8 mouse cellular contexts compared by ENCODE assay signal in the genomic region with DNA sequence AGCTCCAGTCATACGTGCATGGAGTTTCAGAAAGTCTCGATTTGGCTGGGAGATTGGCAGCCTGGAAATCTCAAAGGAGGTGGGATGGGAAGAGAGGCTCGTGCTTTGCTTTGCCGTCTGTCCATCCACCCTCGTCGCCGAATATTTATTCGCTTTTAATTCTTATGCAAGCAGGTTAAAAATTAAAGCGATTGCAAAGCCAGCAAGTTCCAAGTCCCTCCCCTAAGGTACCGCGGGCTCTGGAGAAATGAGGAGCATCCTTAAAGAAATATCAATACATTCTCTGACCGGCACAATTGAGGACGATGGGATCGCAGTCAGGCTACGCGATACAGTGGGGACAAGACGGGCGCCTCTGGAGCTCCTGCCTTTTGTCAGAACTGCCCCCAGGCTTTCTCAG. TPM values are rescaled to one million over a fixed set of nuclear protein-coding genes. Genes with fewer than 3 reads are reported as not detected.
DNase-seq lines count a peak whose midpoint lies in the region; ATAC-seq and TF ChIP-seq lines count a peak whose summit lies in the region.

No protein-coding gene starts in this region.

- peak in 1 of 2 experiments; percentile 20 for DNase-seq in left cerebral cortex, adult 2 months (ENCODE audit: extremely low spot score in 1 of 2, low spot score in 2 of 2)
- DNase-seq in left cerebral cortex, postnatal 4 days, result no peak
- DNase-seq in embryonic facial prominence, embryonic 14.5 days (ENCODE audit: low spot score), result no peak
- DNase-seq in kidney, adult 9 months, result peak; percentile 63
- DNase-seq in thymus, adult 2 months, result no peak
- DNase-seq in gastrocnemius, adult 2 months, result no peak
- no peak for DNase-seq in thymus, postnatal 4 days

- TF ChIP-seq CTCF in left cerebral cortex, adult 2 months (IDR thresholded peaks at IDR 0.05), result no peak
- no peak for TF ChIP-seq CTCF in thymus, adult 2 months (IDR thresholded peaks at IDR 0.05; ENCODE audit: borderline replicate concordance, control insufficient read depth, extremely low read depth, insufficient read depth, low read length, poor library complexity)
- TF ChIP-seq CTCF in gastrocnemius, adult 2 months (IDR thresholded peaks at IDR 0.05), result no peak

- H3K27me3 ChIP-seq in embryonic facial prominence, embryonic 14.5 days (replicated peaks; ENCODE audit: control insufficient read depth, insufficient read depth, low read length), result peaks cover 90% of the 10 kb centered on the region
- H3K27me3 ChIP-seq in neural tube, embryonic 14.5 days (ENCODE audit: control insufficient read depth, insufficient read depth, low read length), result peaks cover 85% of the 10 kb centered on the region
- peaks cover 4% of the 10 kb centered on the region; the same call in 1 of the 2 replicates for H3K27me3 ChIP-seq in thymus, adult 2 months (ENCODE audit: control insufficient read depth, insufficient read depth, low read length)

- H3K4me3 ChIP-seq in left cerebral cortex, adult 2 months, result peak overlapping the region; percentile 57
- H3K4me3 ChIP-seq in embryonic facial prominence, embryonic 14.5 days (ENCODE audit: low read depth, low read length), result peak overlapping the region; percentile 50
- H3K4me3 ChIP-seq in neural tube, embryonic 14.5 days (ENCODE audit: low read depth, low read length), result peak overlapping the region; percentile 49
- H3K4me3 ChIP-seq in thymus, adult 2 months (ENCODE audit: control insufficient read depth, insufficient read depth, low read length), result no peak overlapping the region
- H3K4me3 ChIP-seq in gastrocnemius, adult 2 months, result no peak overlapping the region

- H3K4me1 ChIP-seq in embryonic facial prominence, embryonic 14.5 days (ENCODE audit: control insufficient read depth, insufficient read depth, low read length), result peaks cover 3% of the 10 kb centered on the region; the same call in 1 of the 2 replicates
- peaks cover 21% of the 10 kb centered on the region for H3K4me1 ChIP-seq in neural tube, embryonic 14.5 days (ENCODE audit: control insufficient read depth, insufficient read depth, low read length)
- no peaks in the 10 kb centered on the region for H3K4me1 ChIP-seq in thymus, adult 2 months (replicated peaks; ENCODE audit: control insufficient read depth, insufficient read depth, low read length)

- no peaks in the 10 kb centered on the region for H3K9me3 ChIP-seq in embryonic facial prominence, embryonic 14.5 days (ENCODE audit: control insufficient read depth, low read length)
- no peaks in the 10 kb centered on the region for H3K9me3 ChIP-seq in neural tube, embryonic 14.5 days (ENCODE audit: control insufficient read depth, low read length)

- H3K4me2 ChIP-seq in embryonic facial prominence, embryonic 14.5 days (ENCODE audit: low read depth, low read length), result peak overlapping the region; percentile 89
- peak overlapping the region; percentile 81 for H3K4me2 ChIP-seq in neural tube, embryonic 14.5 days (ENCODE audit: low read depth, low read length)

- no peak for TF ChIP-seq POLR2A in thymus, adult 2 months (IDR thresholded peaks at IDR 0.05; ENCODE audit: control insufficient read depth, extremely low read depth, insufficient read depth, low read length, poor library complexity)

- 1% methylated on average over 18 of the region's 18 CpGs for WGBS in embryonic facial prominence, embryonic 14.5 days
- WGBS in neural tube, embryonic 14.5 days, result 1% methylated on average over 18 of the region's 18 CpGs
- 9% methylated on average over 18 of the region's 18 CpGs for WGBS in thymus, adult 2 months

- intact Hi-C loops in left cerebral cortex, adult 2 months (cut with DNase I), result loop anchor here (2.0 to 5.0 kb wide), 5 partner anchors 357 to 827 kb away; no protein-coding TSS in a partner anchor
- intact Hi-C loops in left cerebral cortex, postnatal 4 days (cut with DNase I), result loop anchor here (5.0 to 10.0 kb wide), 2 partner anchors 572 to 729 kb away; a partner anchor contains a TSS
- intact Hi-C loops in gastrocnemius, adult 2 months (cut with DNase I), result no loop called here

- H3K27ac ChIP-seq in left cerebral cortex, adult 2 months, result peak overlapping the region; percentile 64
- H3K27ac ChIP-seq in embryonic facial prominence, embryonic 14.5 days (replicated peaks; ENCODE audit: low read depth, low read length), result no peak overlapping the region
- H3K27ac ChIP-seq in neural tube, embryonic 14.5 days (ENCODE audit: low read depth, low read length), result no peak overlapping the region
- no peak overlapping the region for H3K27ac ChIP-seq in thymus, adult 2 months (ENCODE audit: control insufficient read depth, insufficient read depth, low read length)
- no peak overlapping the region for H3K27ac ChIP-seq in gastrocnemius, adult 2 months

- no peak for ATAC-seq in embryonic facial prominence, embryonic 14.5 days (ENCODE audit: low read depth)
- no peak for ATAC-seq in neural tube, embryonic 14.5 days (ENCODE audit: low read depth)

- no peak overlapping the region for H3K9ac ChIP-seq in embryonic facial prominence, embryonic 14.5 days (ENCODE audit: low read depth, low read length)
- peak overlapping the region; percentile 48; the same call in 1 of the 2 replicates for H3K9ac ChIP-seq in neural tube, embryonic 14.5 days (replicated peaks; ENCODE audit: low read depth, low read length)

- no peaks in the 10 kb centered on the region for H3K36me3 ChIP-seq in embryonic facial prominence, embryonic 14.5 days (ENCODE audit: control insufficient read depth, insufficient read depth, low read length)
- no peaks in the 10 kb centered on the region for H3K36me3 ChIP-seq in neural tube, embryonic 14.5 days (ENCODE audit: control insufficient read depth, insufficient read depth, low read length)
- no peaks in the 10 kb centered on the region for H3K36me3 ChIP-seq in thymus, adult 2 months (ENCODE audit: control insufficient read depth, insufficient read depth, low read length)

RNA-seq across cellular contexts. Expression of a gene that starts 1.5 kb away (rescaled TPM):
- 1 to 10 TPM; 3.2 TPM for total RNA-seq in left cerebral cortex, adult 2 months (2021)
- total RNA-seq in left cerebral cortex, postnatal 4 days (2021), result 1 to 10 TPM; 1.9 to 2.6 TPM
- 0.47 and 0.56 TPM in 2 replicates for polyA plus RNA-seq in embryonic facial prominence, embryonic 14.5 days (2014; fragmentation: Nextera tagmentation; extraction: Ambion mirVana)
- 0.68 and 0.86 TPM in 2 replicates for polyA plus RNA-seq in neural tube, embryonic 14.5 days (2014; fragmentation: Nextera tagmentation; extraction: Ambion mirVana)
- 0.05 TPM in 1 of 2 replicates, not detected in the other for polyA plus RNA-seq in thymus, adult 2 months (2012; rRNA removed)
- not detected for total RNA-seq in gastrocnemius, adult 2 months (2021)

Comparison
In these comparisons a context has a peak if more than half of its experiments do, and no peak if none do; other contexts are left out.
1. H3K4me3 ChIP-seq: peak in left cerebral cortex, adult 2 months (single experiment), embryonic facial prominence, embryonic 14.5 days (single experiment) and neural tube, embryonic 14.5 days (single experiment); none in thymus, adult 2 months (single experiment) and gastrocnemius, adult 2 months (single experiment).